Mouse (Mus musculus) erythroblast, adult 5-6 weeks (primary cell): ENCODE measurements around the gene Astn2. TPM values are rescaled to one million over a fixed set of nuclear protein-coding genes. Genes with fewer than 3 reads are reported as not detected.

Source experiments
- ATAC-seq: replicated peaks from 2 replicates; pipeline ENCODE4 v1.8.0; 2016; ENCODE audit warnings: moderate number of reproducible peaks, mild to moderate bottlenecking, moderate TSS enrichment, inconsistent platforms; ENCODE audit not compliant: poor library complexity, low FRiP score, severe bottlenecking
- total RNA-seq, 2 experiments: library from RNA; stranded (forward) in 1 of 2; stranded (reverse) in 1 of 2; fragments of 150-400 nt in 1 of 2; fragments of 200-764, 138-1000 nt in 1 of 2; gene quantifications; 2 replicates each; pipeline versions ENCODE4 v1.2.3 to v1.2.4; 2015 to 2017; ENCODE audit warnings: low replicate concordance in 2 of 2

The Astn2 gene
- total RNA-seq, 2 experiments from 2014 or later: not detected

GRCm38 (mm10) chr4:65495705-65496462, 908.5 kb downstream of the Astn2 start:
- no peak for ATAC-seq

DNA sequence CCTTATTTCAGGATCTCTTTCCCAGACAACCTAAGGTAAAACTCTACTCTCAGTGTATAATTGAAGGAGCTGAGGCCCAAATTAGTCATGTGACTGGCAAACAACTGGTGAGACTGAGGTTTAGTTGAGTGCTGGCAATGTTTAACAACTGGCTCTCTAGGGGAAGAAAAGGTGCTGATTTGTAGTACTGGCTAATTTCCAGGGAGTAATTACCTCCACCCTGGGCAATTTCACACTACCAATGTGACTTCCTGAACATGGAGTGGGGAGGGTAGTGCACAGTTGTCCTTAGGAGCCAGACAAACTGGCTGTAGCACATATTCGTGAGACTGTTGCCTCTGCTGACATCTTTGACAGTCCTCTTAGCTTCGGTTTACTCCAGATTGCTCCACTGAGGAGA, 912.9 kb downstream of the Astn2 start:
- ATAC-seq: no peak

DNA sequence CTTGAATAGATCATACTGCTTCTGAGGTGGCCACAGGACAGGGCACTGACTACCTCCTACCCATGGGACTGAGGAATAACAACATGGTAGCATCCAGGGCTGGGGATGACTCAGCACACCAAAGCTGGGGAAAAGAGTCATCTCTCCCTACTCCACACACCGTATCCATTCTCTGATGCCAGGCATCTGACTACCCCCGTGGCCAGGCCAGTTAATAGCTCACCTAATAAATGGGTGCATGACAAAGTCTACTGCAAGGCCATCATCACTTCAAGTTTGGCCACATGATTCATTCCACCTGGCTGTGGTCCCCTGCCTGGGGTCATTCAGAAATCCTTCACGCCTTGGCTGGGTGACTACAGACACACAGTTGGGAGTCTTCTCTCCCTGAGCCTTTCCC, 914.7 kb downstream of the Astn2 start:
- ATAC-seq: no peak

GRCm38 (mm10) chr4:65481632-65482031, 922.8 kb downstream of the Astn2 start:
- no peak for ATAC-seq

- ATAC-seq: no peak
These were observed 927.3 kb downstream of the Astn2 start for GRCm38 (mm10) chr4:65477106-65477505.

DNA sequence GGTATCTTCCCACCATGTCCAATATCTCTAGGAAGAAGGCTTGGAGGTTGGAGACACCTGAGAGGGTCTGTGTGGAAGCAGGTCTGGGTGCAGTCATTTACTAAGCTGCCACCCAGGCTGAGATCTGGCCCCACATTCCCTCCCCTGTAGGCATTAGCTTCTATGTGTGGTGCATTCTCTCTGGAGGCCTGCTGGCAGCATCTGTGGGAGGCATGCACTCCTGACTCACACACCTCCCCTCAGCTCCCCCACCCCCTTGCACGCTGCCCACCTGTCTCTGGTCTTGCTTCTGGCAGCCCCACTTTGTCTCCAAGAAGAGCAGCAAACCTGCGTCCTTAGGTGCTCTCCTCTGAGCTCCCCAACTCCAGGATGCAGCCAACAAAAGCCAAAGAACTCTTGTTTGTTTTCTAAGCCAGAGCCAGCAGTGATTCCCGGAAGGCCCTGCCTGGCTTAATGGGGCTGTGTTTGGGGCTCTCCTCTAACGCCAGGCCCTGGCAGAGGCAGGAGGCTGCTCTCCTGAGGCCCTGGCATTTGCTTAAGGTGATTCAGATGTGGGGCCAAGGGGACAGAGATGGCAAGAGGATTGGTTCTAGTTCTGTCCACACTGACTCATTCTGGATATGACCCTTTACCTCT, 928.4 kb downstream of the Astn2 start:
- no peak for ATAC-seq

GRCm38 (mm10) chr4:65473141-65473540, 931.3 kb downstream of the Astn2 start:
- no peak for ATAC-seq

DNA sequence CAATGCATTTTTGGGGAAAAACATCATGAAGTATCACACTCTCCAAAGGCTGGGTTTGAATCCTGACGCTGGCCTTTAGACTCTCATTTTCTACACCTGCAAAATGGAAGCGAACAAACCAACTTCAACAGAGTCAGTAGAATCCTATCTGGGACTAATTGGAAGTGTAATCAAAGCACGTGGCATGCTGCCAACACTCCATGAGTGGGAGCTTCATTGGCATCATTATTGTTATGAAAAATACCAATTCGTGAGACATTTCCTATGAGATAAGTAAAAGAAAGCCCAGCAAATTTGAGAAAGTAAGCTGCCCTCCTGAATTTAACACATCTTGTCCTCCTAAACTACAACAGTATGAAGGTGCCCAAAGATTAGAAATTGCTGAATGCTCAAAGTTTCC, 955.2 kb downstream of the Astn2 start:
- ATAC-seq: no peak

DNA sequence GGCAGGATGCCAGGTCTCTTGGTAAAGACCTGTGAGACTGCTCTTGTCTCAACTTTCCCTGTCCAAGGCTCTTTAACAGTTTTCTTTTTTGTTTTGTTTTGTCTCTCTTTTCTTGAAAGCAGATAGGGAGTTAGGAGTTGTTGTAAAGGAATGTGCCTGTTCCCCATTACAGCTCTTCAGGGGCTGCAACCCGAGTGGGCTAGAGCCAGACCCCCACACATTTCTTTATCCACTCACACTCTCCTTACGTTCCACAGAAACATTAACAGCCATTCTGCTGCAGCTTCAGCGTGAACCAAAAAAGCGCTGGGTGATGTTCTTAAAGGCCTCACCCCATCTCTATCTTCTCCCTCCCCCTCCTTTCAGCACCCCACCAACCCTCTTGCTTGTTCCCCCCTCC, 962.7 kb downstream of the Astn2 start:
- ATAC-seq: no peak

DNA sequence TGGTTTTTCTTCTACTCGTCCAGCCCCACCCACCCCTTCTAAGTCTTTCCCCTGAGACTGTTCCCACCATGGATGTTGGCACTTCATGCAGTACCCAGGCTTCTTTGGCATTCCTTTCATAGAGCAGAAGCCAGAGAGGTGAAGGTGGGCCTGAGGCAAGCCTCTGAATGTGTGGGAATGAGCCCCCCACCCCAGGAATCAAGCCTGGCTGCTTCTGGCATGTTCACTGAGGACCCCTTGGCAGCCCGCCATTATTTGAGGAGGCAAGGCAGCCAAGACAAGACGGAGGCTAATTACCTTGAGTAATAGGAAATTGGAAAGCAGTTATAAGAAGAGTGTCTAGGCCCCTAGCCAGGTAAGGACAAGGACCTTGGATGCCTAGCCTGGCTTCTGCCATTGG, 973.6 kb downstream of the Astn2 start:
- no peak for ATAC-seq

DNA sequence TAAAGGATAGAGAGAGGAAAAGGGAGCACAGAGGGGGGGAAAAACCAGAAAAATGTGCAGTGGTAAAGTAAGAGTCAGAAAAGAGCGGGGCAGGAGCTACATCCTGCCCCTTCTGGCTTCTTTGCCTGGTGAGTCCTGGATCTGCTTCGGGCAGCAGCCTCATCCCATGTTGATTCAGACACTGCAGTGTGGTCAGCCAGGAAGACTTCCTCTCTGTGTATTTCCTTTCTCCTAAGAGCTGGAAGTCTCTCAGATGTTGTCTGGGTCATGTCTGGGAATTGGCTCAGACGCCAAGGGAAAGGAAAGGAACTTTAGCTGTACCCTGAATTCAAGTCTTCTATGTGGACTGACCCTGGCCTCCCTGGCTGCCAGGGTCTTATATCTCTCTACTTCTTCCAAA, 976.9 kb downstream of the Astn2 start:
- ATAC-seq: no peak

DNA sequence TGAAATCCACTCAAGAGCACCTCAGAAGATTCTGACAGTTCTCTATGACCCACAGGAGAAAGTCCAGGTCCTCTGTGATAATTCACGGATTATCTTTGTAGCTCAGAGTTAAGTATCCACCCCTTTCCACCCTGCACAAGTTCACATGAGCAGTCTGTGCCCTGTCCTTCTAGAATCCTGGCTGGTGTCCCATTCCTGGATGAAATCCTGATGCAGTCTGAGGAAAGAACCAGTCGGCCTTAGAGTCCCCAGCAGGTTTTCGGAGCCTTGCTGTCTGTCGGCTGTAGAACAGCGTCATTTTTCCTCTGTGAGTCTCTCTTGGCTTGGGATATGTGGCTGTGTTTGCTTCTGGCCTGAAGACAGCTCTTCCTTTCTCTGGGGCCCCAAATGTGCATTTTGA, 978.0 kb downstream of the Astn2 start:
- ATAC-seq: no peak

- ATAC-seq: no peak
These were observed 981.3 kb downstream of the Astn2 start for GRCm38 (mm10) chr4:65423068-65423625.

- ATAC-seq: no peak
These were observed 983.1 kb downstream of the Astn2 start for GRCm38 (mm10) chr4:65421272-65421671.

GRCm38 (mm10) chr4:65420511-65420931, 983.9 kb downstream of the Astn2 start:
- ATAC-seq: no peak

DNA sequence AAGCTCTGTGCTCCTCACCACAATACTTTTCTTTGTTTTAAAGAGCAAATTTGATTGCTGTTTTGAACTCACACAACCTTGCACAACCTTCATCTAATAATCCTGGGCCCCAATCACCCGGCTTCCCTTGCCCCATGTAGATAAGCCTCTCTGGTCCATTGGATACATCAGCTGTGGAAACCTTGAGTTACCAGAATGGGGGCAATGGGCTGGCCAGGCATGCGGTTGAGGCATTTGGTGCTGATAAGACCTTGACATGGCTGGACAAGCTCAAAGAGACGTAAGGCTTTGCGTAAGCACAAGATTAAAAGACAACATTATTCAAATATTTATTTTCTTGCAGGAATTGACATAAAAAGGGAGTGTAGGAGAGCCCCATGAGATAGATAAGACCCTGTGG, 988.9 kb downstream of the Astn2 start:
- no peak for ATAC-seq

GRCm38 (mm10) chr4:65402836-65403634, 1001.4 kb downstream of the Astn2 start:
- ATAC-seq: no peak

DNA sequence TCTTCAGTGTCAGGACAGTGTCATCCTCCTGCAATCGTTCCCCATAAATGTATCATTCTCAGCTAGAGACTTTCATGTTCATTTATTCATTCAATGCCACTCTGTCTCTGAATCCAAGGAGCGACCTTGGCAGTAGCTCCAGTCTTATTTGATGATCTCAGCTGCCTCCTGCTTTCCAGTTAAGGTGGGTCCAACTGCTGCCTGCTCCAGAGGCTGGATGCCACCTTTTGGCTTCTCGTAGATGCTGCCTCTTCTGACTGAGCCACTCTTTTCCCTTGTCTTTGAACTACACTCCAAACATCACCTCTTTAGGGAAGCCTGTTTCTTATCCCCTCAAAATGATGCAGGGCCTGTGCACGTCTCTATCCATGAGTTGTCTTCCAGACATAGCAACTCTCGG, 1002.1 kb downstream of the Astn2 start:
- no peak for ATAC-seq

DNA sequence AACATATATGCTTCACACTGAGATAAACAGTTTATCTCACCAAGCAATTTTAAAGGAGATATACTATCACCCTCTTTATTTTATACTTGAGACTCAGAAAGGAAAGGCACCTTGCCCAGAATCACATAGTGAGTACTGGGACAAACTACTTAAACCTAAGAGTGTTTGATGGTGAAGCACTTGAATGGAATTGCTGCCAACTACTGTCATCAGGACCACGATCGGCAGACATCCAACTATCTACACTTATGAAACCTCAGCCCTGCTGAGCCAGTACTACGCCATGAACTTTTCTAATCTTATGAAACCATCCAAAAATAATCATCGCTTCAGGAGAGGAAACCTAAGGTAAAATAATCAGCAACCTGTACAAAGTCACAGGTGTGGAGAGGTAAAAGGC, 1005.0 kb downstream of the Astn2 start:
- ATAC-seq: no peak

GRCm38 (mm10) chr4:65396806-65397205, 1007.6 kb downstream of the Astn2 start:
- ATAC-seq: no peak

GRCm38 (mm10) chr4:65391001-65391400, 1013.4 kb downstream of the Astn2 start:
- ATAC-seq: no peak
